Mouse (Mus musculus) layer of hippocampus, adult 2 months (tissue): ENCODE results near the gene Ahdc1. TPM values are rescaled to one million over a fixed set of nuclear protein-coding genes. Genes with fewer than 3 reads are reported as not detected.
A peak's percentile ranks its signal among the peaks of the same experiment; 100 is the strongest.

Experiments
- DNase-seq, 2 experiments: peaks; one replicate each; pipeline ENCODE4 v3.0.0; 2022; ENCODE audit warnings: low spot score in 2 of 2
- H3K27ac ChIP-seq: fragments of 200-600 bp; 2 replicates; pipeline ENCODE4 v1.8.1; 2022
- H3K4me3 ChIP-seq: fragments of 200-600 bp; 2 replicates; pipeline ENCODE4 v1.8.1; 2022; ENCODE audit warnings: mild to moderate bottlenecking
- CTCF ChIP-seq: fragments of 200-600 bp; conservative IDR thresholded peaks from 2 replicates; pipeline ENCODE4 v1.8.1; 2022; ENCODE audit warnings: antibody characterized with exemption, mild to moderate bottlenecking, moderate library complexity
- total RNA-seq, 2 experiments: library from RNA; stranded (reverse); gene quantifications; 2 replicates each; pipeline ENCODE4 v1.2.3; 2021

Ahdc1 gene
- total RNA-seq, 2 experiments from 2014 or later = 108 to 113 TPM

DNA sequence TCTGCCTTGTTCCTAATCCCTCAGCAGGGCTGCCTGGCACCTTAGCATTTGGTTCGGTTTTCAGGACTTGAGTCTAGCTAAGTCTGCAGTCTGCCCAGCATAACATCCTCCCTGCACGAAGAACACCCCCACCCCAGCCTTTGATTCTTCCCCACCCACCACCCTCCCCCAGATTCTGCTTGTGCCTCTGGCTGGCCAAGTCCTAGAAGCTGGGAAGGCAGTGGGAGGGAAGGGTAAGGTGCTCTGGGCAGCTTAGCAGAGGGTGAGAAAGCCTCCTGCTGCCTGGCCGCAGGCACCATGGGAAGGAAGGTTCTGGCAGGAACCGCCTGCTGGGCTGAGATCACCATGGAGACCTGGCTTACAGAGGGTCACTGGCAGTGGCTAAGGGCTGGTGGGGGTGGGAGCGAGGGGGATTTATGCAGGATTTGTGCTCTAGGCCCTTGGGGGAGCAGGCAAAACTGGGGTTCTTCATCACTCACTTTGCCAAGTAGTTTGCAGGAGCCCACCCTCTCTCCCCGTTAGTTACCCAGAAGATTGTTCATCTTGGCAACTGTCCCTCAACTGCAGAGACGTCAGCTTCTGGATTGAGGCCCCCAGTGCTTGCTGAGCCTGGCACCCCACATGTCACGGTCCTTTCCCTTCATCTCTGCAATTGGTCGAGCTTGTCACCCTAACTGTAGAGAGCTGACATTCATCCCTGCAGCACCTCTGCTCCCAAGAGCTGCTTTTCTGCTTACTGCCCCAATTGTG, 63.2 kb downstream of the Ahdc1 start:
- Histone ChIP-seq H3K4me3 (no peak overlapping the region; the same call in 1 of the 2 replicates), H3K27ac (peak overlapping the region; percentile 93)
- no peak for TF ChIP-seq CTCF
- DNase-seq = peak; percentile 52 to 72

GRCm38 (mm10) chr4:133074894-133075572, 64.0 kb downstream of the Ahdc1 start:
- Histone ChIP-seq H3K27ac (peak overlapping the region; percentile 93), H3K4me3 (no peak overlapping the region)
- DNase-seq = peak in 1 of 2 experiments; percentile 35
- TF ChIP-seq CTCF = no peak

GRCm38 (mm10) chr4:133078947-133079346, 67.9 kb downstream of the Ahdc1 start:
- TF ChIP-seq CTCF = no peak
- no peak for DNase-seq
- H3K27ac ChIP-seq = peak overlapping the region; percentile 15; the same call in 1 of the 2 replicates
- H3K4me3 ChIP-seq = no peak overlapping the region

DNA sequence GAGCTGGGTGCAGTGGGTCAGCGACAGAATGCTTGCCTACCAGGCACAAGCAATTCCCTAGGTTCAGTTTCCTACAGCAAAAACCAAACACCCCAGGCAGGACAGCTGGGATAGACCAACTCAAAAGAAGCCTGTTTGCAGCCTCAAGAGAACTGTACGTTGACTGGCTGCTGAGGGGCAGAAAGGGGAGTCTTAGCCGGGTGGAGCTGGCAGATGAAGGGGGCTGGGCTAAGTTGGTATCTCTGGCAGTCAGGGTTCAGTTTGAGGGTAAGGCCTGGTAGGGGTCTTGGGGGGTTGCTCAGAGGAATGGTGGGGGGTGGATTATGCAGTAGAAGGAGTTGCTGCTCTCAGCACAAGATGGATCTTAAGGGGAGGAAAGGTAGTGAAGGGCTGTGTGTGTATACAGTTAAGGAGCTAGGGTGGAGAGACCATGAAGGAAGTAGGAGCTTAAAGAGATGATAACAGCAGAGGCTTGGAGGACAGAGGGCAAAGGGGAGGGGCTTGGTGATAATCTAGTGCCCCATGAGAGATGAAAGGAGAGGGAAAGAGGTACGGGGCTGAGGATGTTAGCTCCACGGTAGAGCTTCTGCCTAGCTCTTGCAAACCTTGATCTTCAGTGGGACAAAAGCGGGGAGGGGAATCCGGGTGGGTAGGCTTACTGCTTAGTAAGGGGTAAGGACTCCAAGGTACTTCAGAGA, 68.5 kb downstream of the Ahdc1 start:
- no peak for DNase-seq
- no peak for TF ChIP-seq CTCF
- Histone ChIP-seq H3K4me3 (no peak overlapping the region), H3K27ac (peak overlapping the region; percentile 15; the same call in 1 of the 2 replicates)

DNA sequence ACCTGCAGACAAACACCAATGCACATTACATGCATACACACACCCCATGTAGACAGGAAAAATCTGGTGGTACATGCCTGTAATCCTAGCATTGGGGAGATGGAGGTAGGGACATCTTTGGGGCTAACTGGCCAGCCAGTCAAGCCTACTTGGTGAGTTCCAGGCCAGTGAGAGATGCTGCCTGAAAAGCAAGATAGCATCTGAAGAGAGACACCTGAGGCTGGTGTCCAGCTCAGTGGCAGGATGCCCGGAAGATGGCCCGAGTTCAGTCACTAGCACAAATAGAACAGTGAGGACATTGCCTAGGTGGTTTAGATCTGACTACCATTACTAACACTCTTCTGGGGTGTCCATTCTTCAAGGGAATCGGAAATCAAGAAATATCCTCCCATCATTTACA, 69.8 kb downstream of the Ahdc1 start:
- no peak overlapping the region for H3K27ac ChIP-seq
- no peak for TF ChIP-seq CTCF
- no peak for DNase-seq
- H3K4me3 ChIP-seq = no peak overlapping the region

- H3K4me3 ChIP-seq = no peak overlapping the region
- DNase-seq = no peak
- TF ChIP-seq CTCF = no peak
- no peak overlapping the region for H3K27ac ChIP-seq
Measured at GRCm38 (mm10) chr4:133082216-133082773, 71.2 kb downstream of the Ahdc1 start.

GRCm38 (mm10) chr4:133083991-133084861, 73.2 kb downstream of the Ahdc1 start:
- Histone ChIP-seq H3K27ac (peak overlapping the region; percentile 84), H3K4me3 (peak overlapping the region; percentile 55)
- no peak for TF ChIP-seq CTCF
- DNase-seq = no peak

- DNase-seq = peak in 1 of 2 experiments; percentile 60
- H3K27ac ChIP-seq = peak overlapping the region; percentile 84
- peak; percentile 29 for TF ChIP-seq CTCF
- H3K4me3 ChIP-seq = peak overlapping the region; percentile 55
Measured at GRCm38 (mm10) chr4:133085011-133085782, 74.1 kb downstream of the Ahdc1 start.

GRCm38 (mm10) chr4:133085783-133086342, 74.8 kb downstream of the Ahdc1 start:
- Histone ChIP-seq H3K27ac (peak overlapping the region; percentile 84), H3K4me3 (peak overlapping the region; percentile 55)
- no peak for DNase-seq
- no peak for TF ChIP-seq CTCF

DNA sequence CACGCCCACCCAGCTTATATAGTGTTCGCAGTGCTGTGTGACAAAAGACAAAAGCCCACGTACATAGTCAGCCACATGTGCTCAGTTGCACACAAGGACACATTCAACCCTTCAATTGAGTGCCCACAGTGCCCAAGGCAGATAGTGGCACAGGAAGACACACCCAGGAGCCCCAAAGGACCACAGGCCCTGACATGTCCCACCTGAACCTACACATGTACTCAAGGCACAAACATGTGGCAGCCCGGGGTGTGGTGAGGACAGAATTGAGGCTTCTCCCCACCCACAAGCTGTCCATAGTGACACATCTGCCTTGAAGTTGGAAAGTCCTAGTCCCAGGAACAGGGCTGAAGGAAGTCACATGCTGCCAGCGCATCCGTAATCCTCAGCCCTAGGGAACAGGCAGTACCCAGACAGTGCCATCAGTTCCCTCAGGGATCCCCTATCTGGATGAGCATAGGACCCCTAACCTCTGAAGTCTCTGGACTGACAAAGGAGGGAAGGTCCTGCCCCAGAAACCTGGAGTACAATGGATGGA, 76.2 kb downstream of the Ahdc1 start:
- TF ChIP-seq CTCF = no peak
- Histone ChIP-seq H3K4me3 (no peak overlapping the region), H3K27ac (peak overlapping the region; percentile 65)
- DNase-seq = no peak

- peak overlapping the region; percentile 65 for H3K27ac ChIP-seq
- DNase-seq = no peak
Measured at GRCm38 (mm10) chr4:133087835-133088234, 76.8 kb downstream of the Ahdc1 start.

More at GRCm38 (mm10) chr4:133087835-133088234, 76.8 kb downstream of the Ahdc1 start:
- no peak overlapping the region for H3K4me3 ChIP-seq
- TF ChIP-seq CTCF = no peak
